Mouse (Mus musculus) left cerebral cortex, postnatal 36 days (tissue): ENCODE data around the gene Glp1r. TPM values are rescaled to one million over a fixed set of nuclear protein-coding genes. Genes with fewer than 3 reads are reported as not detected.

ENCODE experiments used
- DNase-seq, 2 experiments: peaks; one replicate each; pipeline ENCODE4 v3.0.0; 2021 to 2022; ENCODE audit warnings: low spot score in 2 of 2, mixed read lengths in 1 of 2
- intact Hi-C: fragments of 180-260 bp; cut with DNase I; formaldehyde crosslinking; loops from one replicate; pipeline ENCODE4 v1.15.1; 2025
- total RNA-seq, 2 experiments: library from RNA; stranded (reverse); gene quantifications; 2 replicates each; pipeline ENCODE4 v1.2.3; 2021

Gene Glp1r
- total RNA-seq, 2 experiments from 2014 or later: 0.42 to 1.1 TPM

GRCm38 (mm10) chr17:30910866-30911731, 9.5 kb downstream of the Glp1r start:
- DNase-seq: no peak
- intact Hi-C loops: no loop called here

- intact Hi-C loops: no loop called here
- DNase-seq: no peak
Observed at GRCm38 (mm10) chr17:30911732-30912088, 10.1 kb downstream of the Glp1r start.

GRCm38 (mm10) chr17:30912536-30912935, 10.9 kb downstream of the Glp1r start:
- intact Hi-C loops: no loop called here
- no peak for DNase-seq

- intact Hi-C loops: no loop called here
- DNase-seq: no peak
Observed at GRCm38 (mm10) chr17:30914264-30914663, 12.6 kb downstream of the Glp1r start.

GRCm38 (mm10) chr17:30923566-30923965, 21.9 kb downstream of the Glp1r start:
- intact Hi-C loops: no loop called here

GRCm38 (mm10) chr17:30930827-30931226, 29.2 kb downstream of the Glp1r start:
- intact Hi-C loops: no loop called here
- DNase-seq: no peak

More at GRCm38 (mm10) chr17:30923566-30923965, 21.9 kb downstream of the Glp1r start:
- no peak for DNase-seq

GRCm38 (mm10) chr17:30932836-30933235, 31.2 kb downstream of the Glp1r start:
- no peak for DNase-seq
- intact Hi-C loops: no loop called here

- intact Hi-C loops: no loop called here
Observed at GRCm38 (mm10) chr17:30935301-30935700, 33.7 kb downstream of the Glp1r start.

GRCm38 (mm10) chr17:30938554-30938953, 36.9 kb downstream of the Glp1r start:
- no peak for DNase-seq
- intact Hi-C loops: no loop called here

More at GRCm38 (mm10) chr17:30935301-30935700, 33.7 kb downstream of the Glp1r start:
- no peak for DNase-seq

GRCm38 (mm10) chr17:30948382-30948781, 46.8 kb downstream of the Glp1r start:
- intact Hi-C loops: no loop called here
- DNase-seq: no peak

GRCm38 (mm10) chr17:30950780-30951179, 49.2 kb downstream of the Glp1r start:
- DNase-seq: peak; percentile 40 to 62
- intact Hi-C loops: loop anchor here (2.0 to 10.0 kb wide), 3 partner anchors 106 to 203 kb away; no protein-coding TSS in a partner anchor

GRCm38 (mm10) chr17:30951600-30951999, 50.0 kb downstream of the Glp1r start:
- no peak for DNase-seq
- intact Hi-C loops: loop anchor here (2.0 to 10.0 kb wide), 3 partner anchors 107 to 204 kb away; no protein-coding TSS in a partner anchor

GRCm38 (mm10) chr17:30954340-30954739, 52.7 kb downstream of the Glp1r start, which contains the start of gene Umodl1:
TSS of gene Umodl1 (plus strand) at chr17:30954640.
- intact Hi-C loops: loop anchor here (5.0 to 10.0 kb wide), 2 partner anchors 110 to 207 kb away; no protein-coding TSS in a partner anchor
- no peak for DNase-seq

- no peak for DNase-seq
- intact Hi-C loops: no loop called here
Observed at GRCm38 (mm10) chr17:30961936-30962592, 60.4 kb downstream of the Glp1r start.

- intact Hi-C loops: no loop called here
- no peak for DNase-seq
Observed at GRCm38 (mm10) chr17:30962880-30963279, 61.3 kb downstream of the Glp1r start.

GRCm38 (mm10) chr17:30969983-30970382, 68.4 kb downstream of the Glp1r start:
- no peak for DNase-seq
- intact Hi-C loops: no loop called here

- intact Hi-C loops: no loop called here
- peak; percentile 54 to 58 for DNase-seq
Observed at GRCm38 (mm10) chr17:30971877-30972276, 70.3 kb downstream of the Glp1r start.

- intact Hi-C loops: no loop called here
- no peak for DNase-seq
Observed at GRCm38 (mm10) chr17:30973332-30973731, 71.7 kb downstream of the Glp1r start.

GRCm38 (mm10) chr17:30977290-30977689, 75.7 kb downstream of the Glp1r start:
- no peak for DNase-seq
- intact Hi-C loops: no loop called here

GRCm38 (mm10) chr17:30978556-30978955, 76.9 kb downstream of the Glp1r start:
- intact Hi-C loops: no loop called here
- DNase-seq: no peak

GRCm38 (mm10) chr17:30983521-30983920, 81.9 kb downstream of the Glp1r start:
- intact Hi-C loops: no loop called here

More at GRCm38 (mm10) chr17:30983521-30983920, 81.9 kb downstream of the Glp1r start:
- DNase-seq: no peak
